Mouse (Mus musculus) heart, adult 9 months (tissue): ENCODE measurements around the gene H2-M10.6.
"Not testable (repeated sequence)": the region's sequence is repeated elsewhere in the genome, so short reads cannot be mapped to it uniquely, and the experiment has no call there.

ENCODE experiments used
- DNase-seq, 2 experiments: peaks; one replicate each; pipeline ENCODE4 v3.0.0; 2022; ENCODE audit warnings: low spot score in 2 of 2

H2-M10.6 gene

GRCm38 (mm10) chr17:36811871-36812270 is at the start of gene H2-M10.6:
Gene H2-M10.6 (plus strand): TSS chr17:36812171.
- DNase-seq, result no peak

- no peak for DNase-seq
These were observed 48.2 kb upstream of the H2-M10.6 start for GRCm38 (mm10) chr17:36763816-36764215.

- DNase-seq, result not testable (repeated sequence)
These were observed 47.7 kb upstream of the H2-M10.6 start for GRCm38 (mm10) chr17:36764244-36764643.

- not testable (repeated sequence) for DNase-seq
These were observed 46.6 kb upstream of the H2-M10.6 start for GRCm38 (mm10) chr17:36765403-36765802.

- not testable (repeated sequence) for DNase-seq
These were observed 39.4 kb upstream of the H2-M10.6 start, which contains the start of gene H2-M10.5 for GRCm38 (mm10) chr17:36772610-36773009. Gene H2-M10.5 (plus strand): TSS chr17:36772910.

- DNase-seq, result no peak
These were observed 30.4 kb upstream of the H2-M10.6 start for GRCm38 (mm10) chr17:36781533-36781932.

GRCm38 (mm10) chr17:36786483-36786886 is 25.5 kb upstream of the H2-M10.6 start:
- DNase-seq, result peak in 1 of 2 experiments; percentile 26

GRCm38 (mm10) chr17:36788351-36788750 is 23.6 kb upstream of the H2-M10.6 start:
- DNase-seq, result no peak

GRCm38 (mm10) chr17:36788801-36789200 is 23.2 kb upstream of the H2-M10.6 start:
- peak; percentile 14 to 36 for DNase-seq

GRCm38 (mm10) chr17:36799493-36799892 is 12.5 kb upstream of the H2-M10.6 start:
- DNase-seq, result no peak

GRCm38 (mm10) chr17:36799921-36800462 is 12.0 kb upstream of the H2-M10.6 start:
- not testable (repeated sequence) for DNase-seq

GRCm38 (mm10) chr17:36824005-36824404 is 12.0 kb downstream of the H2-M10.6 start:
- DNase-seq, result peak; percentile 15 to 42

- no peak for DNase-seq
These were observed 13.6 kb downstream of the H2-M10.6 start for GRCm38 (mm10) chr17:36825525-36825924.

- DNase-seq, result peak; percentile 82 to 89
These were observed 14.0 kb downstream of the H2-M10.6 start for GRCm38 (mm10) chr17:36826002-36826401.

GRCm38 (mm10) chr17:36828488-36828887 is 16.5 kb downstream of the H2-M10.6 start:
- no peak for DNase-seq

- no peak for DNase-seq
These were observed 18.5 kb downstream of the H2-M10.6 start for GRCm38 (mm10) chr17:36830470-36830869.

GRCm38 (mm10) chr17:36832694-36833093 is 20.7 kb downstream of the H2-M10.6 start:
- no peak for DNase-seq

- peak; percentile 61 to 65 for DNase-seq
These were observed 23.8 kb downstream of the H2-M10.6 start for GRCm38 (mm10) chr17:36835591-36836426.

- no peak for DNase-seq
These were observed 24.4 kb downstream of the H2-M10.6 start for GRCm38 (mm10) chr17:36836427-36836812.

- peak; percentile 99 for DNase-seq
These were observed 25.1 kb downstream of the H2-M10.6 start, which contains the start of gene Trim26 for GRCm38 (mm10) chr17:36836874-36837647. Gene Trim26 (plus strand): TSS chr17:36837134.

GRCm38 (mm10) chr17:36839001-36839400 is 27.0 kb downstream of the H2-M10.6 start:
- DNase-seq, result no peak

- DNase-seq, result no peak
These were observed 28.0 kb downstream of the H2-M10.6 start for GRCm38 (mm10) chr17:36839931-36840330.
